Mouse (Mus musculus) neural tube, embryonic 11.5 days (tissue): ENCODE results near the gene Smco4. TPM values are rescaled to one million over a fixed set of nuclear protein-coding genes. Genes with fewer than 3 reads are reported as not detected.
"Not testable (repeated sequence)": the region's sequence is repeated elsewhere in the genome, so short reads cannot be mapped to it uniquely, and the experiment has no call there.

Source experiments
- ATAC-seq: fragments of 200-750 bp; cut with Nextera tagmentation; 2 replicates; pipeline ENCODE4 v1.8.0; 2017; ENCODE audit warnings: moderate number of reproducible peaks, mild to moderate bottlenecking, moderate TSS enrichment, moderate library complexity; ENCODE audit not compliant: insufficient read depth, low FRiP score, low TSS enrichment
- DNase-seq: peaks from one replicate; pipeline ENCODE4 v3.0.0-alpha.2; 2015; ENCODE audit warnings: low spot score
- H3K27ac ChIP-seq: fragments of 300-500 bp; sonication (generic); 2 replicates; pipeline ENCODE4 v1.5.1; 2014; ENCODE audit warnings: low read depth, mild to moderate bottlenecking, low read length
- H3K27me3 ChIP-seq: fragments of 300-500 bp; sonication (generic); 2 replicates; pipeline ENCODE4 v1.6.1; 2014; ENCODE audit warnings: mild to moderate bottlenecking, low read length, mixed read lengths; ENCODE audit not compliant: control insufficient read depth, insufficient read depth
- H3K36me3 ChIP-seq: fragments of 300-500 bp; sonication (generic); 2 replicates; pipeline ENCODE4 v1.6.1; 2014; ENCODE audit warnings: mild to moderate bottlenecking, low read length, moderate library complexity, mixed read lengths; ENCODE audit not compliant: control insufficient read depth, insufficient read depth
- H3K4me1 ChIP-seq: fragments of 300-500 bp; sonication (generic); 2 replicates; pipeline ENCODE4 v1.6.1; 2014; ENCODE audit warnings: low read length, mixed read lengths; ENCODE audit not compliant: control insufficient read depth, insufficient read depth
- H3K4me2 ChIP-seq: fragments of 300-500 bp; sonication (generic); 2 replicates; pipeline ENCODE4 v1.6.1; 2014; ENCODE audit warnings: low read depth, mild to moderate bottlenecking, moderate library complexity
- H3K4me3 ChIP-seq: fragments of 300-500 bp; sonication (generic); 2 replicates; pipeline ENCODE4 v1.5.1; 2014; ENCODE audit warnings: low read depth, low read length
- H3K9ac ChIP-seq: fragments of 300-500 bp; sonication (generic); 2 replicates; pipeline ENCODE4 v1.6.1; 2014; ENCODE audit warnings: mild to moderate bottlenecking, low read length
- H3K9me3 ChIP-seq: fragments of 300-500 bp; sonication (generic); 2 replicates; pipeline ENCODE4 v1.6.1; 2016; ENCODE audit warnings: low read length; ENCODE audit not compliant: control insufficient read depth
- WGBS: fragments of 180-500 bp; shearing (Covaris S2); extraction: QIAGEN DNeasy Blood & Tissue Kit; methylation state at CpG from one replicate; pipeline ENCODE4 v1.1.7; 2014; 5-methylcytosine and 5-hydroxymethylcytosine counted together
- polyA plus RNA-seq: library from polyadenylated mRNA; unstranded; fragments of >200 nt; fragmentation: Nextera tagmentation; extraction: Ambion mirVana; gene quantifications from 2 replicates; pipeline ENCODE4 v1.2.1, GENCODE M21; 2014

Gene Smco4
- polyA plus RNA-seq, 1 experiment from 2014 or later: 3.7 TPM

DNA sequence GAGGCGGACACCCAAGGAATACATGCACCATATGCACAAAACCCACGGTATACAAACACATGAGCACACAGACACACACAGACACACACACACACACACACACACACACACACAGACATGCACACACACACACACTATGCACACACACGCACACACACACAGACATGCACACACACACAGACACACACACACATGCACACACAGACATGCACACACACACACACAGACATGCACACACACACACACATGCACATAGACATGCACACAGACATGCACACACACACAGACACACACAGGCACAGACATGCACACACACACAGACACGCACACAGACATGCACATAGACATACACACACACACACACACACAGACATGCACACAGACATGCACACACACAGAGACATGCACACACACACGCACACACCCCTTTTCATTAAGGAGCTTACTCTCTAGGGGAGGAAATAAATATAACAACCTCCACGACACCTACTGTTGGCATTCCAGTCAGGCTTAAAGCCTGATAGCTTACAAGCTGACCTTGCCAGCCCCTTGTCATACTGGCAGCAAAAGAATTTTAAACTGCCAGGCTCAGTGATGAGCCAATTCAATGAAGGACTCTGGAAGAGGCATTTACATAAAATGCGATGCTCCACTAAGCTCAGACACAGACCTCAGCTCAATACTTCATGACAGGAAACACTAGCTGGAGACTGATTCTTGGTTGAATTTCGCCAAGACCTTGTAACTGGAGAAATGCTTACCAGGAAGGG lies 2.7 kb upstream of the Smco4 start:
- ATAC-seq (no peak), DNase-seq (no peak)
- H3K27me3 ChIP-seq: no peaks in the 10 kb centered on the region
- no peak overlapping the region for H3K4me2 ChIP-seq
- no peak overlapping the region for H3K4me3 ChIP-seq
- 0 out of 2 replicates have a peak, but pooled peaks cover 6% of the 10 kb centered on the region for H3K4me1 ChIP-seq
- 84% methylated on average over 8 of the region's 8 CpGs for WGBS
- no peak overlapping the region for H3K27ac ChIP-seq
- H3K36me3 ChIP-seq: no peaks in the 10 kb centered on the region
- H3K9ac ChIP-seq: no peak overlapping the region
- no peaks in the 10 kb centered on the region for H3K9me3 ChIP-seq

DNA sequence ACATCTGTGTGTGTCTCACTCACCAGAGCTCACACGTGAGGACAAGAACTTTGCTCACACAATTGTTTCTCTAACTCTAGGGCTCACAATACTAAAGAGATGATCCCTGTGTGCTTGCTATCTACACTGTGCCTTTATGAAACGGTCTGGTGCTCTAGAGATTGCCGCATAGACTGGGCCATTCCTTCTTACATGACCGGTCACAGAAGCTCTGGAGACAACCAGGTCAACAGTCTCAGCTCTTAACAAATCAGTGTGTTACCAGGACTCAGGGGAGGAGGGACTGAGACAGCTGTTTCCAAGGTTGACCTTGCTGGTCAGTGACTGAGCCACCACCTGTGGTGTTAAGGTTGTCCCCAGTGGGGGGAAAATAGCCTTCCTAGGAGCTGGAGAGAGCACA lies 1.5 kb upstream of the Smco4 start:
- H3K9me3 ChIP-seq: no peaks in the 10 kb centered on the region
- H3K27ac ChIP-seq: no peak overlapping the region
- no peak overlapping the region for H3K9ac ChIP-seq
- ATAC-seq: no peak
- 0 out of 2 replicates have a peak, but pooled peaks cover 9% of the 10 kb centered on the region for H3K4me1 ChIP-seq
- WGBS: 79% methylated on average over 4 of the region's 4 CpGs
- no peak for DNase-seq
- H3K4me3 ChIP-seq: no peak overlapping the region
- H3K4me2 ChIP-seq: no peak overlapping the region
- H3K36me3 ChIP-seq: no peaks in the 10 kb centered on the region
- no peaks in the 10 kb centered on the region for H3K27me3 ChIP-seq

DNA sequence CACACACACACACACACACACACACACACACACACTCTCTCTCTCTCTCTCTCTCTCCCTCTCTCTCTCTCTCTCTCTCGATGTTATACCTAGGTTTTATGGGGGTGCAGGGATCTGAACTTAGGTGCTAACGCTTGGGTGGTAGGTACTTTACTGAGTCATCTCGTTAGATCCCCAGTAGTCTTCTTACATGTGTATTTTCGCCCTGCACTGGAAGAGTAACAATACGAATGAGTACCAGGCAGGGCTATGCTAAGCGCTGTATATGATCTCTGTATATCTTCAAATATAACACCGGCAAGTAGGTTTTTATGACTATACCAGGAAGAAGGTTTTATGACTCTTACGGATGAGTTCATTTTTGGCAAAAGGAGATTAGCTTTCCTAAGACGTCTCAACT lies 831 bp upstream of the Smco4 start:
- no peaks in the 10 kb centered on the region for H3K9me3 ChIP-seq
- WGBS: 82% methylated on average over 9 of the region's 9 CpGs
- H3K27ac ChIP-seq: no peak overlapping the region
- DNase-seq (no peak), ATAC-seq (no peak)
- H3K27me3 ChIP-seq: no peaks in the 10 kb centered on the region
- no peaks in the 10 kb centered on the region for H3K36me3 ChIP-seq
- no peak overlapping the region for H3K4me3 ChIP-seq
- no peak overlapping the region for H3K9ac ChIP-seq
- no peak overlapping the region for H3K4me2 ChIP-seq
- H3K4me1 ChIP-seq: 0 out of 2 replicates have a peak, but pooled peaks cover 9% of the 10 kb centered on the region

DNA sequence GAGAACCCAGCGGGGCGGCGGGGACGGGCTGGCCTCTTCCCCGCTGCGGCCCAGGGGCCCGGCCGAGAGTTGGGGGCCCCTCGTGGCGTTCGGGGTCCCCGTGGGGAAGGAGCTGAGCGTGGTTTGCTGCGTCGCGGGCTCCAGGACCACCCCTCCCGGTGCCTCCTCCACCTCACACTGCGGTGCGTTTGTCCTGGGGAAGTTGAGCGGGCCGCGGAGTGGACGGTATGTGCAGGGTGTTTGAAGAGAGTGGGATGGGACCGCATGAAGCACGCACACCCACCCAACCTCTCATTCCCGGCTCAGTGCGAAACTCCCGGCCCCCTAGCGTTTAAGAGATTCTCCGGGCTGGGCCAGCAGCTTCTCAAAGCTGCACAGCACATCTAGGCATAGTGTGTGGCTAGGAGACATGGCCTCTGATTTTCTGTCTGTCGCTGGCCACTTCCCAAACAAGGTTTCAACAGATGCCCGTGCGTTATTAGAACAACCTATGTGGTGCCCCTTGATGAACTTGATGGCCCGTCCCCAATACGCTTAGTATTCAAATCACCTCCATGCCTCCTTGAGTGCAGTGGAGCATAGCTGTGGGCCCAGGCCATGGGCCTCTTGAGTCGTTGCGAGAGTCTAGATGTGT lies 810 bp downstream of the Smco4 start:
- H3K27me3 ChIP-seq: no peaks in the 10 kb centered on the region
- peak; percentile 76 for DNase-seq
- H3K36me3 ChIP-seq: no peaks in the 10 kb centered on the region
- peak overlapping the region; percentile 90 for H3K9ac ChIP-seq
- peak overlapping the region; percentile 71 for H3K4me3 ChIP-seq
- 0 out of 2 replicates have a peak, but pooled peaks cover 9% of the 10 kb centered on the region for H3K4me1 ChIP-seq
- no peak overlapping the region for H3K27ac ChIP-seq
- H3K4me2 ChIP-seq: peak overlapping the region; percentile 92
- 3% methylated on average over 37 of the region's 37 CpGs for WGBS
- ATAC-seq: peak; percentile 72
- H3K9me3 ChIP-seq: no peaks in the 10 kb centered on the region

DNA sequence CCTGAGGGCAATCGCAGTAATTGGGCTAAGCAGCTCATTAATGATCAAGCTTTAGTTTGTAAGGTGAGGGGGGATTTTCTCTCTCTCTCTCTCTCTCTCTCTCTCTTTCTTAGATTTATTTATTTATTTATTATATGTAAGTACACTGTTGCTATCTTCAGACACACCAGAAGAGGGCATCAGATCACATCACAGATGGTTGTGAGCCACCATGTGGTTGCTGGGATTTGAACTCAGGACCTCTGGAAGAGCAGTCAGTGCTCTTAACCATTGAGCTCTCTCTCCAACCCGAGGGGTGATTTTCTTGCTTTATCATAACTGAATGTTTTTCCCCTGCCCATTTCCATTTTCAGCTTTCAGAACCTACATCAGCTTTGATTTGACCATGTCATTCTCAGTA lies 2.0 kb downstream of the Smco4 start:
- DNase-seq, H3K27ac ChIP-seq, H3K9ac ChIP-seq, H3K4me1 ChIP-seq, H3K4me2 ChIP-seq, H3K4me3 ChIP-seq, H3K9me3 ChIP-seq, H3K36me3 ChIP-seq, H3K27me3 ChIP-seq, ATAC-seq: not testable (repeated sequence)
- WGBS: 93% methylated on average over 2 of the region's 2 CpGs

DNA sequence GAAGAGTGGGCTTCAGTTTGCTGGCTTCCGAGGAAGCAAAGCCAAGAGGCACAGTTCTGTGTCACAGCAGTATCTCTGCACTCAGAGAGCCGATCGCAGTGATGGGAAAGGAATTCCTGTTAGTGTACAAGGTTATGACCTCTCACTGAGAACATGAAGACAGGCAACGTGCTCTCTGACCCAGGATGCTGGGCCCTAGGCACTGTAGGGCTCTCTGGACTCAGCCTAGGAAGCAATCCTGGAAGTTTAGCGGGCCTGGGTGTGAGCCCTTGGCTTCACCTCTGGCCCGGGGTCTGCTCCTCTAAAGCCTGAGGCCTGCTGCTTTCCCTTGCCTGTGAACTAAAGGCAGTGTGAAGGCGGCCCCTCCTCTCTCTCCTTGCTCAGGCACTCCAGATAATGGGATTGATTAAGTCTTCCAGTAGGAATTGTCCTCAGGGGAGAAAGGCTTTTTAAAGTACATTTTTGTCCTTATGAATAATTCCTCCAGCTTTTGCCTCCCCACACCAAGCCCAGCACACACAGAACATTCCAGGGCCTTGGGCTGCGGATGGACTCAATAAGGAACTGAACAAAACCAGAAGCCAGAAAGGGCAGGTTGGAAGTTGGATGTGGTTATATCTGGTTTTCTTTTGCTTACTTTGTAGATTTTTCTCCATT lies 2.8 kb downstream of the Smco4 start:
- H3K9ac ChIP-seq: no peak overlapping the region
- no peaks in the 10 kb centered on the region for H3K9me3 ChIP-seq
- no peak overlapping the region for H3K4me3 ChIP-seq
- H3K4me2 ChIP-seq: no peak overlapping the region
- no peaks in the 10 kb centered on the region for H3K36me3 ChIP-seq
- 0 out of 2 replicates have a peak, but pooled peaks cover 9% of the 10 kb centered on the region for H3K4me1 ChIP-seq
- H3K27me3 ChIP-seq: no peaks in the 10 kb centered on the region
- 22% methylated on average over 8 of the region's 8 CpGs for WGBS
- ATAC-seq (no peak), DNase-seq (peak; percentile 45)
- H3K27ac ChIP-seq: no peak overlapping the region

DNA sequence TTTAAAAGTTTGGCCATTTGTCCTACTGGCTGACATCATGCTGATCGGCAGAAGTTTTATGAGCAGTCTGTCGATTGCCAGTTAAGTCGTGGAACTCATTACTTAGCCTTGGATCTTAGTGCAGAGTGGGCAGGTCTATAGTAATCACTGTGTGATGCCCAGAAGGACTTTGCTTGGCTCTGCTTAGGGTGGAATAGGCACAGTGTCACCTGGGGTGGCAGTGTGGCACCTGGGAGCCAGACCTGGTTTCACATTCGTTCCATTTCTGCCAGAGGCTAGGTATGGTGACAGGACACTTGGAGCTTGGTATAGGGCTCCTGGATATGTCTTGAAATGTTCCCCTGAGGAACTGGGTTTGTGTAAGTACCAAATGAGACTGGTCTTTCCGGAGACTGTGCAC lies 6.8 kb downstream of the Smco4 start:
- 72% methylated on average over 5 of the region's 5 CpGs for WGBS
- Histone ChIP-seq H3K4me3 (no peak overlapping the region), H3K9ac (no peak overlapping the region), H3K27me3 (no peaks in the 10 kb centered on the region), H3K36me3 (no peaks in the 10 kb centered on the region), H3K4me1 (peaks cover 6% of the 10 kb centered on the region; the same call in 1 of the 2 replicates), H3K4me2 (no peak overlapping the region), H3K9me3 (no peaks in the 10 kb centered on the region), H3K27ac (no peak overlapping the region)
- DNase-seq (no peak), ATAC-seq (no peak)

DNA sequence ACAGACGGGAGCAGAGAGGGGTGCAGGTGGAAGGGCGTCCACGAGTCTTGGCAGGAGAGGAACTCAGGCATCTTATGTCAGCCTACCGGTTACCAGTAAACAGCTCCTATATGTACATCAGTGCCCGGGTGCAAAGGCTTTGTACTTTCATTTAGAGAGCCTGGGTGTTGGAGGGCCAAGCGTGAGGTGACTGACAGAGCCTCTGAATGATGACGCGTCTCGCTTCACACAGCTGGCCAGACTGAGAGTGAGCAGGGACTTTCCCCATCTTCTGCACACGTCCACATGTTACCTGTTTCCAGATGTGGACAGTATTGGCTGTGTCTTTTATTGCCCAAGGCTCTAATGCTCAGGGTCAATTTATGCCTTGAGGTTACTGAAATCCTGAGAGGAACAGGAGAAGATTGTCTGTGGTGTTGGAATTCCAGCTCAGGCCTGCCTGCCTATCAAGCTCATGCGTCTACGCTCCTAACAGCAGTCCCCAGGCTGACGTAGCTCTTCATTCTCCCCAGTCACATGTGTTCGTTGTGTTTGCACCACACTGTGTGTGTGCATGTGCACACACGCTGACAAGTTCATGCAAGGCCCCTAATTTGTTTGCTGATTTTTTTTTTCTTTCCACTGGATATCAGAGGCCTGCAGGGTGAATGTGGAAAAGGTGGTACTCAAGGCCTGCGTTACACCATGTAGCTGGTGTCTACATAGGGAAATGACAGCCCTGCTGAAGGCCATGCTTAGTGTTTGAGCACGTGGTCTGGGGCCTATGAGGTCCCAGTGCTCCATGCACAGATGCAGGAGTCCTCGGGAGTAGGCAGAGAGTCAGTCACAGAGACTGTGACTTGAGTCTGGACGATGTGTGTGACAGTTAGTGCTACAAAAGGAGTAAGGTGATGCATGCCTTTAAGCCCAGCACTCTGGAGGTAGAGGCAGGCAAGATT lies 8.4 kb downstream of the Smco4 start:
- Histone ChIP-seq H3K36me3 (no peaks in the 10 kb centered on the region), H3K4me3 (no peak overlapping the region), H3K27me3 (no peaks in the 10 kb centered on the region), H3K4me2 (no peak overlapping the region), H3K9me3 (no peaks in the 10 kb centered on the region), H3K9ac (no peak overlapping the region), H3K4me1 (peaks cover 3% of the 10 kb centered on the region; the same call in 1 of the 2 replicates), H3K27ac (no peak overlapping the region)
- 81% methylated on average over 19 of the region's 19 CpGs for WGBS
- no peak for ATAC-seq
- no peak for DNase-seq
